Comparison of ENCODE assay signal across 8 mouse cellular contexts in the genomic region with DNA sequence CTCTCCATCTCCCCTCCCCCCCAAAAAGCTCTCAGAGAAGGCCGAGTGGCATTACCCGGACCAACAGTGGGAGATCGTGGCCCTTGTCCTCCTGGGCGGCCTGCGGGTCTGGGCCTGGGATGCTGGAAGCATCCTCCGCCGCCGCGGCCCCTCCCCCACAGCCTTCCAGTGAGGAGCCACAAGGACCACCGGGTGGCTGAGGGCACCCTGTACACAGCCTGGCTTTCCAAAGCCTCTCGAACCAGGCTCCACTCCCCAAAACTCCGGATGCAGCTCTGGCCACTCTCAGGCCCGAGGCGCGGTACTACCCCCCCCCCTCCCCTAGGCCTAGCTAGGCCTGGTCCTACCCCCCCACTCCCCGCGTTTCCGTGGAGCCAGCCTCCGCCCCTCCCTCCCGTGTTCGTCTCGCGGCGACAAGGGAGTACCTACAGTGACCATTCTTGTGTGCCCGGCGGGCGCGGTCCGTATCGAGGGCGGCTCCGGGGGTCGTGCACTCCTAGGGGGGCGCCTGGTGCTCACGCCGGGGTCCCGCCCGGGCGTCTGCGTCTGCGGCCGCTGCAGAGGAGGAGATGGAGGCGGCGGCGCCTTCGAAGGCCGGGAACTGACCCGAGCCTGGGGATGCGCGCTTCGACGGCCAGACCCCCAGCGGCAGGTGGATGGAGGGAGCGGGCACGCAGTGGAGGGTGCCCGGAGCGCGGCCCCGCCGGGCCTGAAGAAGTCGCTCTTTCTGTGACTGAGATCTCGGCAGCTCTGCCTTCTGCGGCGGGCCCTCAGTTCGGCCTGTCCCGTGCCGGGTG. TPM values are rescaled to one million over a fixed set of nuclear protein-coding genes. Genes with fewer than 3 reads are reported as not detected.
DNase-seq lines count a peak whose midpoint lies in the region; ATAC-seq and TF ChIP-seq lines count a peak whose summit lies in the region.

No protein-coding gene starts in this region.

- H3K4me2 ChIP-seq in heart, embryonic 16.5 days (ENCODE audit: low read depth, low read length) = peak overlapping the region; percentile 76
- peak overlapping the region; percentile 77 for H3K4me2 ChIP-seq in intestine, embryonic 16.5 days (ENCODE audit: low read depth, low read length)
- H3K4me2 ChIP-seq in neural tube, embryonic 15.5 days = peak overlapping the region; percentile 76

- ATAC-seq in heart, embryonic 16.5 days (replicated peaks; ENCODE audit: extremely low read depth, insufficient read depth, low FRiP score) = no peak
- 0 out of 2 replicates have a peak, but pooled peaks have one; percentile 2 for ATAC-seq in intestine, embryonic 16.5 days
- ATAC-seq in neural tube, embryonic 15.5 days (ENCODE audit: low FRiP score) = peak; percentile 49

- in situ Hi-C loops in ES-E14 (cut with MboI; ENCODE audit: low sequenced_read_pairs in 2 of 2, unreplicated experiment in 2 of 2) = no loop called here

- no peak for DNase-seq in heart, postnatal 14 days
- DNase-seq in ES-E14 (ENCODE audit: low read depth, low spot score) = no peak
- no peak for DNase-seq in urinary bladder, postnatal 25 days (ENCODE audit: low spot score)
- no peak for DNase-seq in urinary bladder, postnatal 10 days (ENCODE audit: low spot score)

- H3K27me3 ChIP-seq in heart, embryonic 16.5 days (ENCODE audit: control insufficient read depth, insufficient read depth, low read length) = peaks cover 68% of the 10 kb centered on the region
- peaks cover 42% of the 10 kb centered on the region for H3K27me3 ChIP-seq in intestine, embryonic 16.5 days (replicated peaks; ENCODE audit: control insufficient read depth, insufficient read depth, low read length)
- no peaks in the 10 kb centered on the region; the same call in 1 of the 2 replicates for H3K27me3 ChIP-seq in neural tube, embryonic 15.5 days (replicated peaks)

- intact Hi-C loops in heart, postnatal 14 days (cut with DNase I) = no loop called here

- TF ChIP-seq CTCF in cortical plate, adult 2 months (IDR thresholded peaks at IDR 0.05; ENCODE audit: extremely low read depth, insufficient read depth, low read length) = no peak

- TF ChIP-seq POLR2A in cortical plate, adult 2 months (IDR thresholded peaks at IDR 0.05; ENCODE audit: extremely low read depth, insufficient read depth, low read length) = no peak

- H3K36me3 ChIP-seq in heart, embryonic 16.5 days (ENCODE audit: control insufficient read depth, insufficient read depth) = no peaks in the 10 kb centered on the region
- no peaks in the 10 kb centered on the region for H3K36me3 ChIP-seq in ES-E14 (ENCODE audit: control insufficient read depth, insufficient read depth, low read length, poor library complexity, severe bottlenecking)
- H3K36me3 ChIP-seq in intestine, embryonic 16.5 days (ENCODE audit: control insufficient read depth, insufficient read depth, low read length) = no peaks in the 10 kb centered on the region
- H3K36me3 ChIP-seq in neural tube, embryonic 15.5 days = no peaks in the 10 kb centered on the region

- peaks cover 15% of the 10 kb centered on the region for H3K4me1 ChIP-seq in heart, embryonic 16.5 days (ENCODE audit: control insufficient read depth, insufficient read depth, low read length)
- peaks cover 3 to 34% of the 10 kb centered on the region in 2 experiments; a peak in 3 of 4 replicates for H3K4me1 ChIP-seq in ES-E14 (ENCODE audit: control insufficient read depth in 2 of 2, insufficient read depth in 2 of 2, low read length in 2 of 2, poor library complexity in 1 of 2)
- H3K4me1 ChIP-seq in cortical plate, adult 2 months (ENCODE audit: control insufficient read depth, insufficient read depth, low read length) = peaks cover 7% of the 10 kb centered on the region; the same call in 1 of the 2 replicates
- peaks cover 23% of the 10 kb centered on the region for H3K4me1 ChIP-seq in intestine, embryonic 16.5 days (ENCODE audit: control insufficient read depth, insufficient read depth, low read length)
- H3K4me1 ChIP-seq in neural tube, embryonic 15.5 days = peaks cover 57% of the 10 kb centered on the region

- H3K9me3 ChIP-seq in heart, embryonic 16.5 days (replicated peaks; ENCODE audit: control insufficient read depth, low read length) = no peaks in the 10 kb centered on the region
- no peaks in the 10 kb centered on the region for H3K9me3 ChIP-seq in ES-E14 (ENCODE audit: control insufficient read depth, insufficient read depth, low read depth, low read length)
- no peaks in the 10 kb centered on the region for H3K9me3 ChIP-seq in intestine, embryonic 16.5 days (ENCODE audit: control insufficient read depth, low read length)
- no peaks in the 10 kb centered on the region for H3K9me3 ChIP-seq in neural tube, embryonic 15.5 days (replicated peaks)

- H3K27ac ChIP-seq in heart, embryonic 16.5 days (ENCODE audit: low read length) = no peak overlapping the region
- H3K27ac ChIP-seq in ES-E14 (ENCODE audit: insufficient read depth, low read depth, low read length, poor library complexity, severe bottlenecking) = no peak overlapping the region
- H3K27ac ChIP-seq in cortical plate, adult 2 months (ENCODE audit: insufficient read depth, low read length) = peak overlapping the region; percentile 88
- H3K27ac ChIP-seq in intestine, embryonic 16.5 days (ENCODE audit: low read length) = no peak overlapping the region
- H3K27ac ChIP-seq in neural tube, embryonic 15.5 days (replicated peaks) = peak overlapping the region; percentile 90

- H3K4me3 ChIP-seq in heart, embryonic 16.5 days (ENCODE audit: low read length) = peak overlapping the region; percentile 51
- peak overlapping the region; percentile 66 to 75 for H3K4me3 ChIP-seq in ES-E14 (ENCODE audit: insufficient read depth in 1 of 2, low read depth in 1 of 2, low read length in 2 of 2, poor library complexity in 1 of 2, severe bottlenecking in 1 of 2)
- peak overlapping the region; percentile 84 for H3K4me3 ChIP-seq in cortical plate, adult 2 months (ENCODE audit: insufficient read depth, low read length)
- H3K4me3 ChIP-seq in intestine, embryonic 16.5 days (ENCODE audit: low read length) = peak overlapping the region; percentile 45
- H3K4me3 ChIP-seq in neural tube, embryonic 15.5 days (replicated peaks) = peak overlapping the region; percentile 88

- WGBS in heart, embryonic 16.5 days = 2% methylated on average over 58 of the region's 67 CpGs
- WGBS in intestine, embryonic 16.5 days = 2% methylated on average over 66 of the region's 67 CpGs
- WGBS in neural tube, embryonic 15.5 days = 0% methylated on average over 65 of the region's 67 CpGs

- no peak overlapping the region for H3K9ac ChIP-seq in heart, embryonic 16.5 days (ENCODE audit: low read length)
- H3K9ac ChIP-seq in ES-E14 (ENCODE audit: insufficient read depth, low read depth, low read length, poor library complexity, severe bottlenecking) = peak overlapping the region; percentile 44
- H3K9ac ChIP-seq in intestine, embryonic 16.5 days (ENCODE audit: low read depth, low read length) = peak overlapping the region; percentile 57
- H3K9ac ChIP-seq in neural tube, embryonic 15.5 days (replicated peaks) = peak overlapping the region; percentile 97

TF ChIP-seq in ES-E14, 5 proteins besides CTCF, POLR2A, EP300 and RAD21:
- no peak for TF ChIP-seq ZC3H11A (IDR thresholded peaks at IDR 0.05; ENCODE audit: borderline replicate concordance, low read depth, low read length)
- TF ChIP-seq HCFC1 (IDR thresholded peaks at IDR 0.05; ENCODE audit: borderline replicate concordance, insufficient read depth, low read length) = no peak
- no peak for TF ChIP-seq CHD2 (IDR thresholded peaks at IDR 0.05; ENCODE audit: low read depth, low read length)
- no peak for TF ChIP-seq MAFK (IDR thresholded peaks at IDR 0.05; ENCODE audit: insufficient read depth, low read depth, low read length)
- no peak for TF ChIP-seq ZNF384 (IDR thresholded peaks at IDR 0.05; ENCODE audit: low read depth, low read length)

RNA-seq across cellular contexts. Expression of a gene that starts 0.5 kb away (rescaled TPM):
- 0.21 and 0.29 TPM in 2 replicates for polyA plus RNA-seq in heart, embryonic 16.5 days (2015; fragmentation: Nextera tagmentation; extraction: Ambion mirVana)
- total RNA-seq in heart, postnatal 14 days (2021) = 1 to 10 TPM in 1 of 2 experiments, under 1 TPM in 1; 0.12 to 1.1 TPM
- total RNA-seq in ES-E14 (2012; rRNA removed) = 2.6 and 5.0 TPM in 2 replicates
- polyA plus RNA-seq in cortical plate, adult 2 months (2012; rRNA removed) = 115 and 117 TPM in 2 replicates
- 1.5 and 1.9 TPM in 2 replicates for polyA plus RNA-seq in intestine, embryonic 16.5 days (2015; fragmentation: Nextera tagmentation; extraction: Ambion mirVana)
- 67.4 and 96.9 TPM in 2 replicates for polyA plus RNA-seq in neural tube, embryonic 15.5 days (2015; fragmentation: Nextera tagmentation; extraction: Ambion mirVana)

RNA-seq across cellular contexts. Expression of a gene that starts 19.7 kb away (rescaled TPM):
- polyA plus RNA-seq in heart, embryonic 16.5 days (2015; fragmentation: Nextera tagmentation; extraction: Ambion mirVana) = not detected in 2 replicates
- total RNA-seq in heart, postnatal 14 days (2021) = not detected
- total RNA-seq in ES-E14 (2012; rRNA removed) = not detected in 2 replicates
- 0.21 TPM in 1 of 2 replicates, not detected in the other for polyA plus RNA-seq in cortical plate, adult 2 months (2012; rRNA removed)
- not detected in 2 replicates for polyA plus RNA-seq in intestine, embryonic 16.5 days (2015; fragmentation: Nextera tagmentation; extraction: Ambion mirVana)
- not detected in 2 replicates for polyA plus RNA-seq in neural tube, embryonic 15.5 days (2015; fragmentation: Nextera tagmentation; extraction: Ambion mirVana)

RNA-seq across cellular contexts. Expression of a gene that starts 19.8 kb away (rescaled TPM):
- 10.4 and 10.7 TPM in 2 replicates for polyA plus RNA-seq in heart, embryonic 16.5 days (2015; fragmentation: Nextera tagmentation; extraction: Ambion mirVana)
- 1 to 10 TPM; 5.3 to 6.4 TPM for total RNA-seq in heart, postnatal 14 days (2021)
- total RNA-seq in ES-E14 (2012; rRNA removed) = 10.9 and 14.3 TPM in 2 replicates
- polyA plus RNA-seq in cortical plate, adult 2 months (2012; rRNA removed) = 34.6 and 36.4 TPM in 2 replicates
- polyA plus RNA-seq in intestine, embryonic 16.5 days (2015; fragmentation: Nextera tagmentation; extraction: Ambion mirVana) = 9.2 and 9.7 TPM in 2 replicates
- polyA plus RNA-seq in neural tube, embryonic 15.5 days (2015; fragmentation: Nextera tagmentation; extraction: Ambion mirVana) = 17.3 and 18.6 TPM in 2 replicates

RNA-seq across cellular contexts. Expression of a gene that starts 33.9 kb away (rescaled TPM):
- 68.8 and 73.1 TPM in 2 replicates for polyA plus RNA-seq in heart, embryonic 16.5 days (2015; fragmentation: Nextera tagmentation; extraction: Ambion mirVana)
- total RNA-seq in heart, postnatal 14 days (2021) = 10 to 100 TPM; 91.7 to 91.8 TPM
- total RNA-seq in ES-E14 (2012; rRNA removed) = 37.5 and 38.2 TPM in 2 replicates
- 57.4 and 62.3 TPM in 2 replicates for polyA plus RNA-seq in cortical plate, adult 2 months (2012; rRNA removed)
- polyA plus RNA-seq in intestine, embryonic 16.5 days (2015; fragmentation: Nextera tagmentation; extraction: Ambion mirVana) = 50.8 and 54.2 TPM in 2 replicates
- 63.9 and 65.5 TPM in 2 replicates for polyA plus RNA-seq in neural tube, embryonic 15.5 days (2015; fragmentation: Nextera tagmentation; extraction: Ambion mirVana)

RNA-seq across cellular contexts. Expression of a gene that starts 47.7 kb away (rescaled TPM):
- polyA plus RNA-seq in heart, embryonic 16.5 days (2015; fragmentation: Nextera tagmentation; extraction: Ambion mirVana) = 140 and 164 TPM in 2 replicates
- 1 to 10 TPM; 5.4 to 9.5 TPM for total RNA-seq in heart, postnatal 14 days (2021)
- total RNA-seq in ES-E14 (2012; rRNA removed) = 14.0 and 25.6 TPM in 2 replicates
- 1.2 and 2.2 TPM in 2 replicates for polyA plus RNA-seq in cortical plate, adult 2 months (2012; rRNA removed)
- polyA plus RNA-seq in intestine, embryonic 16.5 days (2015; fragmentation: Nextera tagmentation; extraction: Ambion mirVana) = 324 and 348 TPM in 2 replicates
- 0.84 and 34.2 TPM in 2 replicates for polyA plus RNA-seq in neural tube, embryonic 15.5 days (2015; fragmentation: Nextera tagmentation; extraction: Ambion mirVana)

Comparison
In these comparisons a context has a peak if more than half of its experiments do, and no peak if none do; other contexts are left out.
1. H3K27ac ChIP-seq: peak in cortical plate, adult 2 months (single experiment) and neural tube, embryonic 15.5 days (single experiment); none in heart, embryonic 16.5 days (single experiment), ES-E14 (single experiment) and intestine, embryonic 16.5 days (single experiment).
2. RNA of a gene that starts 0.5 kb away (polyA plus RNA-seq): 115 to 117 TPM in cortical plate, adult 2 months and 67.4 to 96.9 TPM in neural tube, embryonic 15.5 days; 1.5 to 1.9 TPM in intestine, embryonic 16.5 days and 0.21 to 0.29 TPM in heart, embryonic 16.5 days; every median in the first group is over 10 times any median in the second.
3. Peak in every context shown above with its lines, with median percentiles within 50 percentile points of each other: H3K4me2 ChIP-seq and H3K4me3 ChIP-seq.